Mouse (Mus musculus) cerebellum, adult 9-11 months (tissue): Measurements from ENCODE around the gene Dact3.

Experiments used
- DNase-seq: peaks from one replicate; pipeline ENCODE4 v3.0.0; 2022

Gene Dact3

GRCm38 (mm10) chr7:16875310-16875325, at the start of gene Dact3:
TSS of gene Dact3 (plus strand) at chr7:16875317.
- no peak for DNase-seq

GRCm38 (mm10) chr7:16825785-16826184, 49.3 kb upstream of the Dact3 start:
- DNase-seq: no peak

- no peak for DNase-seq
Measured at GRCm38 (mm10) chr7:16826571-16826970, 48.5 kb upstream of the Dact3 start.

GRCm38 (mm10) chr7:16827274-16827673, 47.8 kb upstream of the Dact3 start:
- no peak for DNase-seq

- DNase-seq: no peak
Measured at GRCm38 (mm10) chr7:16830449-16830848, 44.7 kb upstream of the Dact3 start.

- no peak for DNase-seq
Measured at GRCm38 (mm10) chr7:16837916-16838803, 37.0 kb upstream of the Dact3 start.

GRCm38 (mm10) chr7:16838804-16839426, 36.2 kb upstream of the Dact3 start:
- DNase-seq: no peak

GRCm38 (mm10) chr7:16839427-16840108, 35.5 kb upstream of the Dact3 start:
- no peak for DNase-seq

- no peak for DNase-seq
Measured at GRCm38 (mm10) chr7:16840109-16840491, 35.0 kb upstream of the Dact3 start.

- DNase-seq: no peak
Measured at GRCm38 (mm10) chr7:16841078-16841477, 34.0 kb upstream of the Dact3 start.

- DNase-seq: no peak
Measured at GRCm38 (mm10) chr7:16841561-16842560, 33.3 kb upstream of the Dact3 start.

GRCm38 (mm10) chr7:16842645-16843063, 32.5 kb upstream of the Dact3 start, which contains the start of gene Prkd2:
TSS of gene Prkd2 (plus strand) at chr7:16842902.
- DNase-seq: peak; percentile 86

GRCm38 (mm10) chr7:16843441-16844171, 31.5 kb upstream of the Dact3 start:
- peak; percentile 51 for DNase-seq

- no peak for DNase-seq
Measured at GRCm38 (mm10) chr7:16844696-16845071, 30.4 kb upstream of the Dact3 start.

GRCm38 (mm10) chr7:16845072-16845819, 29.9 kb upstream of the Dact3 start:
- no peak for DNase-seq

- no peak for DNase-seq
Measured at GRCm38 (mm10) chr7:16845820-16846167, 29.3 kb upstream of the Dact3 start.

GRCm38 (mm10) chr7:16846775-16847174, 28.3 kb upstream of the Dact3 start:
- DNase-seq: no peak

GRCm38 (mm10) chr7:16847507-16847906, 27.6 kb upstream of the Dact3 start:
- DNase-seq: no peak

GRCm38 (mm10) chr7:16848579-16848978, 26.5 kb upstream of the Dact3 start:
- peak; percentile 81 for DNase-seq

- DNase-seq: no peak
Measured at GRCm38 (mm10) chr7:16851636-16852035, 23.5 kb upstream of the Dact3 start.

- DNase-seq: no peak
Measured at GRCm38 (mm10) chr7:16853302-16853831, 21.8 kb upstream of the Dact3 start.

- no peak for DNase-seq
Measured at GRCm38 (mm10) chr7:16858336-16858735, 16.8 kb upstream of the Dact3 start.
